Mouse (Mus musculus): ENCODE measurements around the gene Aebp2. TPM values are rescaled to one million over a fixed set of nuclear protein-coding genes. Genes with fewer than 3 reads are reported as not detected.
A peak's percentile ranks its signal among the peaks of the same experiment; 100 is the strongest.
"Not testable (repeated sequence)": the region's sequence is repeated elsewhere in the genome, so short reads cannot be mapped to it uniquely, and the experiment has no call there.

Gene Aebp2
- total RNA-seq (2021): 10 to 100 TPM; 67.1 to 67.2 TPM
- long read RNA-seq, experiment 1, transcript Aebp2-202 (8 exons, 3,727 nt): major isoform, 42 of 71 reads
- long read RNA-seq, experiment 1, partial matches to known transcripts: 4 of 71 reads
- long read RNA-seq, experiment 1, other reads (novel, unspliced or antisense): 25 of 71 reads
- long read RNA-seq, experiment 2, transcript Aebp2-202 (8 exons, 3,727 nt): major isoform, 37 of 53 reads
- long read RNA-seq, experiment 2, partial matches to known transcripts: 1 of 53 reads
- long read RNA-seq, experiment 2, other reads (novel, unspliced or antisense): 15 of 53 reads

- DNase-seq (ENCODE audit: extremely low spot score in 1 of 2, low spot score in 2 of 2): no peak
- Histone ChIP-seq H3K4me3 (peak within 1 kb of the TSS; percentile 61), H3K27ac (peak within 1 kb of the TSS; percentile 93)
- TF ChIP-seq CTCF (IDR thresholded peaks at IDR 0.05): no peak
- intact Hi-C loops (cut with DNase I): no loop called here
Observed at GRCm38 (mm10) chr6:140622391-140623225, at the start of gene Aebp2. Aebp2 (plus strand) TSS chr6:140622663.

- no peak for TF ChIP-seq CTCF (IDR thresholded peaks at IDR 0.05)
- H3K27ac ChIP-seq: no peak overlapping the region
- intact Hi-C loops (cut with DNase I): no loop called here
- no peak for DNase-seq (ENCODE audit: extremely low spot score in 1 of 2, low spot score in 2 of 2)
- H3K4me3 ChIP-seq: no peak overlapping the region
Observed at GRCm38 (mm10) chr6:140574943-140575342, 47.5 kb upstream of the Aebp2 start.

GRCm38 (mm10) chr6:140576133-140576532 lies 46.3 kb upstream of the Aebp2 start:
- H3K4me3 ChIP-seq: no peak overlapping the region
- H3K27ac ChIP-seq: no peak overlapping the region
- no peak for DNase-seq (ENCODE audit: extremely low spot score in 1 of 2, low spot score in 2 of 2)
- no peak for TF ChIP-seq CTCF (IDR thresholded peaks at IDR 0.05)
- intact Hi-C loops (cut with DNase I): no loop called here

GRCm38 (mm10) chr6:140576961-140577821 lies 45.3 kb upstream of the Aebp2 start:
- peak; percentile 44 for TF ChIP-seq CTCF (IDR thresholded peaks at IDR 0.05)
- intact Hi-C loops (cut with DNase I): no loop called here
- DNase-seq (ENCODE audit: extremely low spot score in 1 of 2, low spot score in 2 of 2): no peak
- Histone ChIP-seq H3K27ac (no peak overlapping the region), H3K4me3 (no peak overlapping the region)

GRCm38 (mm10) chr6:140577822-140578170 lies 44.7 kb upstream of the Aebp2 start:
- intact Hi-C loops (cut with DNase I): no loop called here
- H3K4me3 ChIP-seq: no peak overlapping the region
- H3K27ac ChIP-seq: no peak overlapping the region
- TF ChIP-seq CTCF (IDR thresholded peaks at IDR 0.05): no peak
- DNase-seq (ENCODE audit: extremely low spot score in 1 of 2, low spot score in 2 of 2): no peak

GRCm38 (mm10) chr6:140578985-140579384 lies 43.5 kb upstream of the Aebp2 start:
- intact Hi-C loops (cut with DNase I): not testable (repeated sequence)

GRCm38 (mm10) chr6:140580170-140580569 lies 42.3 kb upstream of the Aebp2 start:
- H3K4me3 ChIP-seq: no peak overlapping the region
- no peak for DNase-seq (ENCODE audit: extremely low spot score in 1 of 2, low spot score in 2 of 2)
- TF ChIP-seq CTCF (IDR thresholded peaks at IDR 0.05): no peak
- intact Hi-C loops (cut with DNase I): no loop called here
- H3K27ac ChIP-seq: no peak overlapping the region

More at GRCm38 (mm10) chr6:140578985-140579384, 43.5 kb upstream of the Aebp2 start:
- not testable (repeated sequence) for H3K4me3 ChIP-seq; DNase-seq (ENCODE audit: extremely low spot score in 1 of 2, low spot score in 2 of 2); H3K27ac ChIP-seq

GRCm38 (mm10) chr6:140586714-140587259 lies 35.7 kb upstream of the Aebp2 start:
- no peak for TF ChIP-seq CTCF (IDR thresholded peaks at IDR 0.05)
- Histone ChIP-seq H3K27ac (no peak overlapping the region), H3K4me3 (no peak overlapping the region)
- no peak for DNase-seq (ENCODE audit: extremely low spot score in 1 of 2, low spot score in 2 of 2)
- intact Hi-C loops (cut with DNase I): no loop called here

- Histone ChIP-seq H3K4me3 (no peak overlapping the region), H3K27ac (no peak overlapping the region)
- DNase-seq (ENCODE audit: extremely low spot score in 1 of 2, low spot score in 2 of 2): no peak
- no peak for TF ChIP-seq CTCF (IDR thresholded peaks at IDR 0.05)
- intact Hi-C loops (cut with DNase I): no loop called here
Observed at GRCm38 (mm10) chr6:140591331-140591730, 31.1 kb upstream of the Aebp2 start.

GRCm38 (mm10) chr6:140592713-140593112 lies 29.8 kb upstream of the Aebp2 start:
- TF ChIP-seq CTCF (IDR thresholded peaks at IDR 0.05): no peak
- no peak for DNase-seq (ENCODE audit: extremely low spot score in 1 of 2, low spot score in 2 of 2)
- Histone ChIP-seq H3K27ac (no peak overlapping the region), H3K4me3 (no peak overlapping the region)
- intact Hi-C loops (cut with DNase I): no loop called here

- intact Hi-C loops (cut with DNase I): no loop called here
- DNase-seq (ENCODE audit: extremely low spot score in 1 of 2, low spot score in 2 of 2): peak in 1 of 2 experiments; percentile 48
- no peak overlapping the region for H3K27ac ChIP-seq
Observed at GRCm38 (mm10) chr6:140593420-140594170, 28.9 kb upstream of the Aebp2 start.

GRCm38 (mm10) chr6:140595551-140595950 lies 26.9 kb upstream of the Aebp2 start:
- H3K27ac ChIP-seq; intact Hi-C loops (cut with DNase I); H3K4me3 ChIP-seq; DNase-seq (ENCODE audit: extremely low spot score in 1 of 2, low spot score in 2 of 2): not testable (repeated sequence)

More at GRCm38 (mm10) chr6:140593420-140594170, 28.9 kb upstream of the Aebp2 start:
- no peak overlapping the region for H3K4me3 ChIP-seq
- TF ChIP-seq CTCF (IDR thresholded peaks at IDR 0.05): no peak

Data from left cerebral cortex, adult 2 months (tissue).